Mouse (Mus musculus) gastrocnemius, adult 8-10 months (tissue): ENCODE data around the gene Irgm2. TPM values are rescaled to one million over a fixed set of nuclear protein-coding genes. Genes with fewer than 3 reads are reported as not detected.
"Not testable (repeated sequence)": the region's sequence is repeated elsewhere in the genome, so short reads cannot be mapped to it uniquely, and the experiment has no call there.

Experiments used
- DNase-seq, 2 experiments: peaks; one replicate each; pipeline ENCODE4 v3.0.0; 2022; ENCODE audit warnings: low spot score in 2 of 2
- total RNA-seq, 4 experiments: library from RNA; stranded (reverse); gene quantifications; 2 replicates each; pipeline ENCODE4 v1.2.4; 2022

Irgm2 gene
- total RNA-seq, 4 experiments from 2014 or later = 8.3 to 11.3 (median 9.9) TPM

- no peak for DNase-seq
Observed at GRCm38 (mm10) chr11:58213673-58214342, 14.4 kb downstream of the Irgm2 start.

GRCm38 (mm10) chr11:58214391-58215048 lies 15.1 kb downstream of the Irgm2 start:
- peak; percentile 88 to 89 for DNase-seq

GRCm38 (mm10) chr11:58215049-58215430 lies 15.6 kb downstream of the Irgm2 start:
- DNase-seq = not testable (repeated sequence)

- no peak for DNase-seq
Observed at GRCm38 (mm10) chr11:58215814-58216213, 16.4 kb downstream of the Irgm2 start.

GRCm38 (mm10) chr11:58216823-58217222 lies 17.4 kb downstream of the Irgm2 start:
- no peak for DNase-seq

GRCm38 (mm10) chr11:58223751-58224150 lies 24.3 kb downstream of the Irgm2 start:
- peak; percentile 50 to 69 for DNase-seq

- DNase-seq = no peak
Observed at GRCm38 (mm10) chr11:58224313-58224712, 24.9 kb downstream of the Irgm2 start.

- DNase-seq = not testable (repeated sequence)
Observed at GRCm38 (mm10) chr11:58224872-58225271, 25.5 kb downstream of the Irgm2 start.

- peak; percentile 74 to 78 for DNase-seq
Observed at GRCm38 (mm10) chr11:58225655-58226054, 26.2 kb downstream of the Irgm2 start.

- DNase-seq = no peak
Observed at GRCm38 (mm10) chr11:58226425-58226824, 27.0 kb downstream of the Irgm2 start.

- not testable (repeated sequence) for DNase-seq
Observed at GRCm38 (mm10) chr11:58228021-58228420, 28.6 kb downstream of the Irgm2 start.

- no peak for DNase-seq
Observed at GRCm38 (mm10) chr11:58230396-58230910, 31.0 kb downstream of the Irgm2 start.

GRCm38 (mm10) chr11:58231156-58231555 lies 31.7 kb downstream of the Irgm2 start:
- DNase-seq = no peak

- not testable (repeated sequence) for DNase-seq
Observed at GRCm38 (mm10) chr11:58234551-58234950, 35.1 kb downstream of the Irgm2 start.

- no peak for DNase-seq
Observed at GRCm38 (mm10) chr11:58235152-58235551, 35.7 kb downstream of the Irgm2 start.

- DNase-seq = peak in 1 of 2 experiments; percentile 24
Observed at GRCm38 (mm10) chr11:58238840-58239791, 39.7 kb downstream of the Irgm2 start.

- peak; percentile 25 to 42 for DNase-seq
Observed at GRCm38 (mm10) chr11:58247294-58247693, 47.9 kb downstream of the Irgm2 start.

GRCm38 (mm10) chr11:58249203-58249981 lies 50.0 kb downstream of the Irgm2 start:
- no peak for DNase-seq

- no peak for DNase-seq
Observed at GRCm38 (mm10) chr11:58250550-58250949, 51.1 kb downstream of the Irgm2 start.

GRCm38 (mm10) chr11:58254411-58254810 lies 55.0 kb downstream of the Irgm2 start:
- no peak for DNase-seq

- DNase-seq = no peak
Observed at GRCm38 (mm10) chr11:58257816-58258215, 58.4 kb downstream of the Irgm2 start.
